Mouse (Mus musculus): ENCODE measurements around the gene Slc9a9. TPM values are rescaled to one million over a fixed set of nuclear protein-coding genes. Genes with fewer than 3 reads are reported as not detected.

Slc9a9 gene
- polyA plus RNA-seq, 1 experiment from 2014 or later: 3.0 TPM

- 0 out of 2 replicates have a peak, but pooled peaks have one; percentile 38 for ATAC-seq (replicated peaks)
- no peak overlapping the region for H3K27ac ChIP-seq (replicated peaks)
Measured at GRCm38 (mm10) chr9:95113157-95114135, 443.7 kb downstream of the Slc9a9 start.

GRCm38 (mm10) chr9:95120062-95120461 lies 450.4 kb downstream of the Slc9a9 start:
- H3K36me3 ChIP-seq: no peaks in the 10 kb centered on the region
- 64% methylated on average over 4 of the region's 4 CpGs for WGBS
- H3K9ac ChIP-seq (replicated peaks): no peak overlapping the region
- no peak overlapping the region for H3K4me2 ChIP-seq (replicated peaks)
- ATAC-seq (replicated peaks): no peak; the same call in 1 of the 2 replicates
- no peak overlapping the region for H3K27ac ChIP-seq (replicated peaks)
- H3K9me3 ChIP-seq: no peaks in the 10 kb centered on the region
- no peaks in the 10 kb centered on the region for H3K27me3 ChIP-seq
- peaks cover 11% of the 10 kb centered on the region for H3K4me1 ChIP-seq
- no peak overlapping the region for H3K4me3 ChIP-seq

More at GRCm38 (mm10) chr9:95113157-95114135, 443.7 kb downstream of the Slc9a9 start:
- Histone ChIP-seq H3K27me3 (no peaks in the 10 kb centered on the region), H3K36me3 (no peaks in the 10 kb centered on the region), H3K9me3 (no peaks in the 10 kb centered on the region), H3K9ac (replicated peaks) (no peak overlapping the region), H3K4me1 (0 out of 2 replicates have a peak, but pooled peaks cover 3% of the 10 kb centered on the region), H3K4me2 (replicated peaks) (no peak overlapping the region), H3K4me3 (no peak overlapping the region)
- 36% methylated on average over 12 of the region's 12 CpGs for WGBS

- 0 out of 2 replicates have a peak, but pooled peaks have one; percentile 31 for ATAC-seq (replicated peaks)
- Histone ChIP-seq H3K9me3 (no peaks in the 10 kb centered on the region), H3K36me3 (no peaks in the 10 kb centered on the region), H3K4me2 (replicated peaks) (no peak overlapping the region), H3K27ac (replicated peaks) (no peak overlapping the region), H3K9ac (replicated peaks) (no peak overlapping the region), H3K4me3 (no peak overlapping the region), H3K27me3 (no peaks in the 10 kb centered on the region), H3K4me1 (peaks cover 11% of the 10 kb centered on the region)
- 32% methylated on average over 11 of the region's 11 CpGs for WGBS
Measured at GRCm38 (mm10) chr9:95121151-95121835, 451.6 kb downstream of the Slc9a9 start.

- 68% methylated on average over 1 of the region's 1 CpGs for WGBS
- no peaks in the 10 kb centered on the region for H3K9me3 ChIP-seq
- H3K4me1 ChIP-seq: 0 out of 2 replicates have a peak, but pooled peaks cover 5% of the 10 kb centered on the region
- no peak overlapping the region for H3K27ac ChIP-seq (replicated peaks)
- no peak overlapping the region for H3K4me3 ChIP-seq
- H3K27me3 ChIP-seq: no peaks in the 10 kb centered on the region
- no peak; the same call in 1 of the 2 replicates for ATAC-seq (replicated peaks)
- no peak overlapping the region for H3K4me2 ChIP-seq (replicated peaks)
- no peaks in the 10 kb centered on the region for H3K36me3 ChIP-seq
- H3K9ac ChIP-seq (replicated peaks): no peak overlapping the region
Measured at GRCm38 (mm10) chr9:95125683-95126082, 456.0 kb downstream of the Slc9a9 start.

GRCm38 (mm10) chr9:95127774-95128173 lies 458.1 kb downstream of the Slc9a9 start:
- Histone ChIP-seq H3K4me1 (no peaks in the 10 kb centered on the region), H3K27me3 (no peaks in the 10 kb centered on the region), H3K4me3 (no peak overlapping the region), H3K4me2 (replicated peaks) (no peak overlapping the region), H3K9ac (replicated peaks) (no peak overlapping the region), H3K27ac (replicated peaks) (no peak overlapping the region), H3K9me3 (no peaks in the 10 kb centered on the region), H3K36me3 (no peaks in the 10 kb centered on the region)
- no peak for ATAC-seq (replicated peaks)
- 94% methylated on average over 2 of the region's 2 CpGs for WGBS

GRCm38 (mm10) chr9:95149206-95149729 lies 479.6 kb downstream of the Slc9a9 start:
- Histone ChIP-seq H3K9me3 (no peaks in the 10 kb centered on the region), H3K27ac (replicated peaks) (0 out of 2 replicates have a peak overlapping the region, but pooled peaks have one; percentile 1), H3K4me3 (no peak overlapping the region), H3K4me1 (no peaks in the 10 kb centered on the region), H3K27me3 (no peaks in the 10 kb centered on the region), H3K4me2 (replicated peaks) (no peak overlapping the region), H3K36me3 (no peaks in the 10 kb centered on the region), H3K9ac (replicated peaks) (no peak overlapping the region)
- 93% methylated on average over 10 of the region's 10 CpGs for WGBS
- ATAC-seq (replicated peaks): no peak

- no peak overlapping the region for H3K27ac ChIP-seq (replicated peaks)
- H3K4me1 ChIP-seq: no peaks in the 10 kb centered on the region
- no peak overlapping the region for H3K4me2 ChIP-seq (replicated peaks)
- H3K4me3 ChIP-seq: no peak overlapping the region
- H3K36me3 ChIP-seq: no peaks in the 10 kb centered on the region
- H3K9me3 ChIP-seq: no peaks in the 10 kb centered on the region
- 69% methylated on average over 3 of the region's 3 CpGs for WGBS
- H3K27me3 ChIP-seq: no peaks in the 10 kb centered on the region
- ATAC-seq (replicated peaks): no peak
- H3K9ac ChIP-seq (replicated peaks): no peak overlapping the region
Measured at GRCm38 (mm10) chr9:95150096-95150495, 480.4 kb downstream of the Slc9a9 start.

- no peaks in the 10 kb centered on the region for H3K36me3 ChIP-seq
- no peak for ATAC-seq (replicated peaks)
- H3K9ac ChIP-seq (replicated peaks): no peak overlapping the region
- no peak overlapping the region for H3K27ac ChIP-seq (replicated peaks)
- no peak overlapping the region for H3K4me3 ChIP-seq
- no peaks in the 10 kb centered on the region for H3K27me3 ChIP-seq
- no peak overlapping the region for H3K4me2 ChIP-seq (replicated peaks)
- H3K9me3 ChIP-seq: no peaks in the 10 kb centered on the region
- no peaks in the 10 kb centered on the region for H3K4me1 ChIP-seq
- 62% methylated on average over 3 of the region's 3 CpGs for WGBS
Measured at GRCm38 (mm10) chr9:95150597-95150996, 480.9 kb downstream of the Slc9a9 start.

- no peak for ATAC-seq (replicated peaks)
- Histone ChIP-seq H3K9ac (replicated peaks) (no peak overlapping the region), H3K27me3 (no peaks in the 10 kb centered on the region)
Measured at GRCm38 (mm10) chr9:95150998-95151397, 481.3 kb downstream of the Slc9a9 start.

GRCm38 (mm10) chr9:95151746-95152145 lies 482.0 kb downstream of the Slc9a9 start:
- no peaks in the 10 kb centered on the region for H3K9me3 ChIP-seq
- peak; percentile 62; the same call in 1 of the 2 replicates for ATAC-seq (replicated peaks)
- H3K9ac ChIP-seq (replicated peaks): no peak overlapping the region
- no peak overlapping the region for H3K4me2 ChIP-seq (replicated peaks)
- no peak overlapping the region for H3K27ac ChIP-seq (replicated peaks)
- H3K27me3 ChIP-seq: no peaks in the 10 kb centered on the region
- H3K36me3 ChIP-seq: no peaks in the 10 kb centered on the region
- 63% methylated on average over 4 of the region's 4 CpGs for WGBS
- no peaks in the 10 kb centered on the region for H3K4me1 ChIP-seq
- no peak overlapping the region for H3K4me3 ChIP-seq

More at GRCm38 (mm10) chr9:95150998-95151397, 481.3 kb downstream of the Slc9a9 start:
- 65% methylated on average over 4 of the region's 4 CpGs for WGBS
- H3K36me3 ChIP-seq: no peaks in the 10 kb centered on the region
- no peak overlapping the region for H3K4me2 ChIP-seq (replicated peaks)
- H3K4me1 ChIP-seq: no peaks in the 10 kb centered on the region
- no peaks in the 10 kb centered on the region for H3K9me3 ChIP-seq
- H3K27ac ChIP-seq (replicated peaks): no peak overlapping the region
- no peak overlapping the region for H3K4me3 ChIP-seq

- no peaks in the 10 kb centered on the region for H3K4me1 ChIP-seq
- 85% methylated on average over 6 of the region's 6 CpGs for WGBS
- H3K4me2 ChIP-seq (replicated peaks): no peak overlapping the region
- no peaks in the 10 kb centered on the region for H3K27me3 ChIP-seq
- no peak overlapping the region for H3K4me3 ChIP-seq
- no peak overlapping the region for H3K9ac ChIP-seq (replicated peaks)
- H3K9me3 ChIP-seq: no peaks in the 10 kb centered on the region
- no peaks in the 10 kb centered on the region for H3K36me3 ChIP-seq
- H3K27ac ChIP-seq (replicated peaks): no peak overlapping the region
- no peak for ATAC-seq (replicated peaks)
Measured at GRCm38 (mm10) chr9:95153966-95154365, 484.3 kb downstream of the Slc9a9 start.

- H3K27me3 ChIP-seq: no peaks in the 10 kb centered on the region
- H3K9me3 ChIP-seq: no peaks in the 10 kb centered on the region
- no peak overlapping the region for H3K4me2 ChIP-seq (replicated peaks)
- H3K4me1 ChIP-seq: peaks cover 5% of the 10 kb centered on the region; the same call in 1 of the 2 replicates
- 58% methylated on average over 4 of the region's 4 CpGs for WGBS
- no peak for ATAC-seq (replicated peaks)
- H3K27ac ChIP-seq (replicated peaks): no peak overlapping the region
- no peaks in the 10 kb centered on the region for H3K36me3 ChIP-seq
- H3K9ac ChIP-seq (replicated peaks): no peak overlapping the region
- H3K4me3 ChIP-seq: no peak overlapping the region
Measured at GRCm38 (mm10) chr9:95157948-95158347, 488.2 kb downstream of the Slc9a9 start.
